Mouse (Mus musculus) bone marrow macrophage, adult 2 months (primary cell): ENCODE measurements around the gene Klri1.

ENCODE experiments used
- CTCF ChIP-seq: IDR thresholded peaks from 2 replicates; pipeline ENCODE4 v1.5.1; 2012; ENCODE audit warnings: low read depth, mild to moderate bottlenecking, low read length, moderate library complexity
- POLR2A ChIP-seq: IDR thresholded peaks from 2 replicates; pipeline ENCODE4 v1.6.1; 2012; ENCODE audit warnings: mild to moderate bottlenecking, low read depth, low read length, borderline replicate concordance

DNA sequence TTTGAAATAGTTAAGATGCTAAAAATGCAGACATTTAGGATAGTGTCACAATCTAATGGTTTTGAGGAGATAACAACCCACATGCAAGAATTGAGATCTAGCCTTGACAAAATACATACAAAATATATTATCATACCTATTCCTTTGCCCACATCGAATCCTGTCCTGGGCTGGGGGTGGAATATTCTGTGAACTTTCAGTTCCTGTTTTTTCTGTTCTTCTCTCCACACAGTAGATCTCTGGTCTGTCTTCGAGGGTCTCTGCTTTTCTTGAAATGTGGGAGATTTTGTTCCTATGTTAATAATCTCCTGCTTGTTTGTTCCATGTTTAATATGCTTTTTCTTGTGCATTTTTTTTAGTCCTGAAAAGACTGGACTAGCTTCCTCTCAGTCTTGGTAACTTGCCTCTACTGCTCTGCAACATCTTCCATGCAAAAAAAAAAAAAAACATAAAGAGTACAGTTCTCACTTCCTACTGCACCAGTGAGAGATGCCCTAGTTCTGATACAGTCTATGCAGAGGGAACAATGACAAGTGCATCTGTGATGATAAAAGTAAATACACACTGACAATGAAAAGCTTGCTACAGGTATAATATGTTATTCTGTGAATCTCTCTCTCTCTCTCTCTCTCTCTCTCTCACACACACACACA is 23.3 kb upstream of the Klri1 start, which contains the start of gene Klri2:
- TF ChIP-seq CTCF (no peak), POLR2A (no peak)
